Mouse (Mus musculus): ENCODE measurements at regions not wholly inside any gene's neighbourhood (a gene's known extent, or its start where the extent isn't known, plus 50 kb on each side); places are given as distances from the start of the nearest gene placed in this dataset.

- no peak for DNase-seq
Observed at GRCm38 (mm10) chr19:22066302-22066701, 72.5 kb upstream of the Trpm3 start.

DNA sequence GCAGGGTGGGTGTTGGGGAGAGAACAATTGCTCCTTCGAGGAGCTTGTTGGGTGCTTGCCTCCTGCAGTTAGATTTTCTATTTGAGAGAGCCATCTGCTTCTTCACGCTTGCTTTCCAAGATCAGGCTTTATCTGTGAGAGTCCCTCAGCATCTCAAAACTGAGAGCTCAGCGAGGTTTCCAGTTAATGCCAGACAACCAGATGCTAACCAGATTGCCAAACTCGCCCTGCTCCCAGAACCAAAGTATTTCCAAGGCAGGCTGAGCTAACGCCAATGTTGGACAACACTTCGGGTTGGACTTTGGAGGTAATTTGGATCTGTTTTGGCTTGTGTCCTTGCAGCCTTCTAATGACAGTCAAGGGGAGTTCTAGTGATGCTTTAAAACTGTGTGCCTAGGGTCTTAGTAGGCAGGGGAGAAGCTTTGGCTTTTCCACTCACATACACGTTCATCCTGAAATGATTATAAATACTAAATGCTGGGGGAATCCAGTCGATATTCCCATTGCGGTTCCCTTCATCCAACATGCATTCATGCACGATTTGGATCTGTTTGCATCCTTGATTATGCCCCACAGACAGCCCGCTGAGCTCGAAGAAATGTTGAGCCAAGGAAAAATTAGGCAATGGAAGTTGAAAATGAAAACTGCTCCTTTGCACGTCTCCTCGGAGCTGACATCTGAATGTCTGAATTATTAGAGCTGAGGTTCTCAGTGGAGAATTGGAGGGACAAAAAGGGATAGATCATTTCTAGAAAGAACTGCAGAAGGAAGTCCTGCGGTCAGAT, 68.4 kb upstream of the Trpm3 start:
- no peak for DNase-seq

GRCm38 (mm10) chr19:22071701-22072100, 67.1 kb upstream of the Trpm3 start:
- DNase-seq: no peak

GRCm38 (mm10) chr19:22074042-22074441, 64.8 kb upstream of the Trpm3 start:
- no peak for DNase-seq

- no peak for DNase-seq
Observed at GRCm38 (mm10) chr19:22081448-22081847, 57.4 kb upstream of the Trpm3 start.

All from kidney, adult 8-10 months (tissue).